Mouse (Mus musculus): ENCODE data around the gene Pfn4.

DNA sequence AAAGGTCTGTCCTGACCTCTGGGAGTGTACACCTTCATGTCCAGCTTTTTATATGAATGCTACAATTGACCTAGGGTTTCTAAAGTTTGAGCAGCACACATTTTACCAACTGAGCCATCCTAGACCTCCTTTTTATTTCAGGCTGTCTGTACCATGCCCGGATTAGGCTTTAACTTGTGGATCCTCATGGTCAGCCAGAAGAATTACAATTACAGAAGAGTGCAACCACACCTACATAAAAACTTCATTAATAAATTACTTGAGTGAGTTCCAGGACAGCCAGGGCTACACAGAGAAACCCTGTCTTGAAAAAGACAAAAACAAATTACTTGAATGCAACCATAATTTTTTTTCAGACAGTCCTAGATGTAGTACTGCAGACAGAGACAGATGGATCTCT, 11.8 kb upstream of the Pfn4 start:
- TF ChIP-seq CTCF (IDR thresholded peaks at IDR 0.05; ENCODE audit: low read depth, low read length) (no peak), POLR2A (IDR thresholded peaks at IDR 0.05; ENCODE audit: extremely low read depth, insufficient read depth, low read length) (no peak)

Data from liver, adult 2 months (tissue).